Mouse (Mus musculus): Measurements from ENCODE around the gene Morc3. TPM values are rescaled to one million over a fixed set of nuclear protein-coding genes. Genes with fewer than 3 reads are reported as not detected.
A peak's percentile ranks its signal among the peaks of the same experiment; 100 is the strongest.

Morc3 gene
- polyA plus RNA-seq, 1 experiment from 2014 or later = 22.2 TPM

DNA sequence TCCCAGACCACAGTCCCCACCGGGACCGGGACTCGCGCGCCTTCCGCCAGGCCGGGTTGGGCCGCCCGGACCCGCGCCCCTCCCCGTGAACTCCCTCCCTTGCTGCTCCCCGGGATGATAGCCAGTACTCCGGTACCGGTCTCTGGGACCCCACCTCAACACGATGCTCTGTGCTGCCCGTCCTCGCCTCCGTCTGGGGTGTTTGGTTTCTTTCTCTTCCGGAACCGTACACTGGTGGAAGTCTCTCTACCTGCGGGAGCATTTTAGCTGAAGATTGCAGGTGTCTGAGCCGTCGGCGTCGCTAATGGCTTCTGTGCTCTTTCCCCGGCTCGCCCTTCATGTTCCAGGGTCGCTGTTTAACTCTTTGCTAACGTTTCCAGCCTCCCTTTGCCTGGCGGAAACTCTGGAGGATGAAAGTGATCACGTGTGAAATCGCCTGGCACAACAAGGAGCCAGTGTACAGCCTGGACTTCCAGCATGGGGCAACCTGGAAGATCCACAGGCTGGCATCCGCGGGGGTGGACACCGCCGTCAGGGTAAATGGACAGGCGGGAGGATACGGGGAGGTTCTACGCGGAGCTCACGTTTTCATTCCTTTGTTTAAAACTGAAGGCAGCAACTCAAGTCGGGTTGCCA lies 52.3 kb downstream of the Morc3 start:
- under 1% methylated on average over 43 of the region's 43 CpGs for WGBS
- peak overlapping the region; percentile 24; the same call in 1 of the 2 replicates for H3K27ac ChIP-seq
- ATAC-seq (replicated peaks; ENCODE audit: insufficient number of reproducible peaks, insufficient read depth, low FRiP score, low read depth) = peak; percentile 53

GRCm38 (mm10) chr16:93884722-93885113 lies 52.8 kb downstream of the Morc3 start:
- 62% methylated on average over 5 of the region's 5 CpGs for WGBS
- H3K4me1 ChIP-seq (replicated peaks) = peaks cover 3% of the 10 kb centered on the region; the same call in 1 of the 2 replicates
- peak overlapping the region; percentile 95 for H3K4me2 ChIP-seq
- H3K9ac ChIP-seq = peak overlapping the region; percentile 76
- no peaks in the 10 kb centered on the region for H3K27me3 ChIP-seq
- H3K4me3 ChIP-seq = peak overlapping the region; percentile 93
- H3K36me3 ChIP-seq = peaks cover 16% of the 10 kb centered on the region
- no peaks in the 10 kb centered on the region for H3K9me3 ChIP-seq (replicated peaks)
- no peak for ATAC-seq (replicated peaks; ENCODE audit: insufficient number of reproducible peaks, insufficient read depth, low FRiP score, low read depth)
- H3K27ac ChIP-seq = no peak overlapping the region

More for the DNA sequence above, 52.3 kb downstream of the Morc3 start:
- Histone ChIP-seq H3K4me3 (peak overlapping the region; percentile 93), H3K36me3 (peaks cover 13% of the 10 kb centered on the region), H3K9ac (peak overlapping the region; percentile 76), H3K27me3 (no peaks in the 10 kb centered on the region), H3K4me2 (peak overlapping the region; percentile 95), H3K4me1 (replicated peaks) (peaks cover 3% of the 10 kb centered on the region; the same call in 1 of the 2 replicates), H3K9me3 (replicated peaks) (no peaks in the 10 kb centered on the region)

GRCm38 (mm10) chr16:93888481-93888880 lies 56.6 kb downstream of the Morc3 start:
- Histone ChIP-seq H3K4me3 (no peak overlapping the region), H3K4me1 (replicated peaks) (no peaks in the 10 kb centered on the region), H3K9ac (no peak overlapping the region), H3K27ac (no peak overlapping the region), H3K9me3 (replicated peaks) (no peaks in the 10 kb centered on the region), H3K36me3 (peaks cover 16% of the 10 kb centered on the region), H3K4me2 (no peak overlapping the region), H3K27me3 (no peaks in the 10 kb centered on the region)
- no peak for ATAC-seq (replicated peaks; ENCODE audit: insufficient number of reproducible peaks, insufficient read depth, low FRiP score, low read depth)
- 88% methylated on average over 6 of the region's 6 CpGs for WGBS

GRCm38 (mm10) chr16:93890948-93891604 lies 59.2 kb downstream of the Morc3 start:
- 69% methylated on average over 12 of the region's 12 CpGs for WGBS
- H3K36me3 ChIP-seq = peaks cover 21% of the 10 kb centered on the region

DNA sequence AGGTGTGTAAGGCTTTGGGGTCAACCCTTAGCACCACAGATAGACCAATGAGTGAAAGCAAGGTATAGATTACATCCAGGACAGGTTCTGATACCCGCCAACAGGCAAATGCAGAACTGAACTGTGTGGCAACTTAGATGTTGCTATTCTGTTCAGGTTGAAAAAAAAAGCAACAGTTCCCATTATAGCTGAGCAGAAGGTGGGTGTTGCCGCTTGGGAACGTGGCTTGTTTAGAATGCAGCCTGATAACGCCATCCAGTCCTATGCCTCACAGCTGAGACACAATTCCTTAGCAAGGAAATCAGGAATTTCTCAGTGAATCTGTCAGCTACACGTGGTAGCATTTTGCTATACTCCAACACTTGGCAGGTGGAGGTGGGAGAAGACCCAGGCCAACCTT lies 61.4 kb downstream of the Morc3 start:
- Histone ChIP-seq H3K4me2 (no peak overlapping the region), H3K36me3 (peaks cover 14% of the 10 kb centered on the region; the same call in 1 of the 2 replicates), H3K9ac (no peak overlapping the region), H3K27me3 (no peaks in the 10 kb centered on the region), H3K27ac (no peak overlapping the region), H3K4me1 (replicated peaks) (no peaks in the 10 kb centered on the region), H3K4me3 (no peak overlapping the region), H3K9me3 (replicated peaks) (no peaks in the 10 kb centered on the region)
- 75% methylated on average over 5 of the region's 5 CpGs for WGBS
- ATAC-seq (replicated peaks; ENCODE audit: insufficient number of reproducible peaks, insufficient read depth, low FRiP score, low read depth) = no peak

More at GRCm38 (mm10) chr16:93890948-93891604, 59.2 kb downstream of the Morc3 start:
- Histone ChIP-seq H3K9ac (no peak overlapping the region), H3K4me2 (no peak overlapping the region), H3K27me3 (no peaks in the 10 kb centered on the region), H3K9me3 (replicated peaks) (no peaks in the 10 kb centered on the region), H3K4me3 (no peak overlapping the region), H3K27ac (no peak overlapping the region), H3K4me1 (replicated peaks) (no peaks in the 10 kb centered on the region)
- 0 out of 2 replicates have a peak, but pooled peaks have one; percentile 39 for ATAC-seq (replicated peaks; ENCODE audit: insufficient number of reproducible peaks, insufficient read depth, low FRiP score, low read depth)

GRCm38 (mm10) chr16:93903027-93903426 lies 71.1 kb downstream of the Morc3 start:
- H3K4me2 ChIP-seq = no peak overlapping the region
- 81% methylated on average over 6 of the region's 6 CpGs for WGBS
- H3K9me3 ChIP-seq (replicated peaks) = no peaks in the 10 kb centered on the region
- peaks cover 5% of the 10 kb centered on the region; the same call in 1 of the 2 replicates for H3K36me3 ChIP-seq
- H3K4me3 ChIP-seq = no peak overlapping the region
- no peak overlapping the region for H3K27ac ChIP-seq
- H3K9ac ChIP-seq = no peak overlapping the region
- ATAC-seq (replicated peaks; ENCODE audit: insufficient number of reproducible peaks, insufficient read depth, low FRiP score, low read depth) = no peak
- H3K4me1 ChIP-seq (replicated peaks) = 0 out of 2 replicates have a peak, but pooled peaks cover 5% of the 10 kb centered on the region
- no peaks in the 10 kb centered on the region for H3K27me3 ChIP-seq

DNA sequence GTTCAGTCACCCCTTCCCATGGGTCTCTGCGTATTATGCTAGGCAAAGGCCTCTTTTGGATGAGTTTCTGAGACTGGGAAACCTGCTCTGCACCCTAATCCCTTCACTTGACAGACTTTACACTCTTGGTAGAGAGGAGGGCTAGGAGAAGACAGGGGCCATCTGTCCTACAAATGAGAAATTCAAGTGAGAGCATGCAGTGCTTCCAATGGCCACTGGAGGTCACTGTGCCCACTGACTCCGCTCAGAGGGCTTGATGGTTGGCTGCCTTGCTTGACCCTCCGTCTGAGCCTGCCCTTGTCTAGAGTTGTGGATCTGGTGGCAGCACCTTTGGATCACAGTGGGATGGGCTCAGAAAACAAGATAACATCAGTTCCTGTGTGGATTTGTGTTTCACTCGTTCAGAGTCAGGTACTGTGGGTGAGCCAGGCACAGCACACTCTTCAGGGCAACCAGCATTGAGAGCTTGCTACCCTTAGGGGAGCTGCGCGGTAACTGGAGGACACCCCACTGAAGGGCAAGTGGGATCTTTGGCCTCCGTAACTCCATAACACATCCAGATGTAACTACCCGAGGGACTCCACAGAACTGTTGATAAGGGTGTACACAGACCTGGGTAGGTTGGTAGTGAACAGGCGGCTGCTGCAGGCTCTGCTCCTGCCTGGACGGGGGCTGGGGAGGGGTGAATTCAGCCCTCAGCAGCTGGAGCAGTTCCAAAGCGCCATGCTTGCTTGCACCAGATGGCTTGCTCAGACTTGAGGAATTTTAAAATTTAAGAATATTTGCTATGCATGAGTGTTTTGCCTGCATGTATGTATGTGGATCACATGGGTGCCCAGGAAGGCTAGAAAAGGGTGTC lies 74.5 kb downstream of the Morc3 start:
- Histone ChIP-seq H3K4me2 (no peak overlapping the region), H3K4me1 (replicated peaks) (0 out of 2 replicates have a peak, but pooled peaks cover 5% of the 10 kb centered on the region), H3K4me3 (no peak overlapping the region), H3K36me3 (peaks cover under 1% of the 10 kb centered on the region; the same call in 1 of the 2 replicates), H3K9ac (no peak overlapping the region), H3K27ac (no peak overlapping the region), H3K27me3 (no peaks in the 10 kb centered on the region), H3K9me3 (replicated peaks) (no peaks in the 10 kb centered on the region)
- no peak for ATAC-seq (replicated peaks; ENCODE audit: insufficient number of reproducible peaks, insufficient read depth, low FRiP score, low read depth)
- 55% methylated on average over 11 of the region's 11 CpGs for WGBS

GRCm38 (mm10) chr16:93907761-93908160 lies 75.8 kb downstream of the Morc3 start:
- no peaks in the 10 kb centered on the region for H3K27me3 ChIP-seq
- ATAC-seq (replicated peaks; ENCODE audit: insufficient number of reproducible peaks, insufficient read depth, low FRiP score, low read depth) = no peak
- no peaks in the 10 kb centered on the region for H3K9me3 ChIP-seq (replicated peaks)
- no peak overlapping the region for H3K9ac ChIP-seq
- H3K36me3 ChIP-seq = no peaks in the 10 kb centered on the region
- H3K4me3 ChIP-seq = no peak overlapping the region
- no peak overlapping the region for H3K27ac ChIP-seq
- H3K4me2 ChIP-seq = no peak overlapping the region
- H3K4me1 ChIP-seq (replicated peaks) = 0 out of 2 replicates have a peak, but pooled peaks cover 5% of the 10 kb centered on the region
- WGBS = 73% methylated on average over 5 of the region's 5 CpGs

DNA sequence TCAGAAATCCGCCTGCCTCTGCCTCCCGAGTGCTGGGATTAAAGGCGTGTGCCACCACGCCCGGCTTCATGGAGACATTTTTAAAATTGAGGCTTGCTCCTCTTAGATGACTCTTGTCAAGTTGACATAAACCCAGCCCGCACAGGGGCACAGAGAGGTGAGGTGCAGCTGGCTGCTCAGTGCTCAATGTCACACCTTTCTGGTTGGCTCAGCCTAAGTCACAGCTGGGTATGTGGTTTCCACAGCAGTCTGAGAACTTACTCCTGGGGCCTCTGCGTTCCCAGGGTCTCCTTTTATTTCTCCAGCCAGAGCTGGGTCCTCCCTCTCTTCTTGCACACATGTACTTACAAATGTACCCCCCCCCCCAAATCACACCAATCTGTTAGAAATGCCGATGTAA lies 76.3 kb downstream of the Morc3 start:
- Histone ChIP-seq H3K9me3 (replicated peaks) (no peaks in the 10 kb centered on the region), H3K27ac (no peak overlapping the region), H3K9ac (no peak overlapping the region), H3K36me3 (no peaks in the 10 kb centered on the region), H3K4me2 (no peak overlapping the region), H3K4me1 (replicated peaks) (0 out of 2 replicates have a peak, but pooled peaks cover 5% of the 10 kb centered on the region), H3K27me3 (no peaks in the 10 kb centered on the region), H3K4me3 (no peak overlapping the region)
- ATAC-seq (replicated peaks; ENCODE audit: insufficient number of reproducible peaks, insufficient read depth, low FRiP score, low read depth) = no peak
- 86% methylated on average over 8 of the region's 8 CpGs for WGBS

DNA sequence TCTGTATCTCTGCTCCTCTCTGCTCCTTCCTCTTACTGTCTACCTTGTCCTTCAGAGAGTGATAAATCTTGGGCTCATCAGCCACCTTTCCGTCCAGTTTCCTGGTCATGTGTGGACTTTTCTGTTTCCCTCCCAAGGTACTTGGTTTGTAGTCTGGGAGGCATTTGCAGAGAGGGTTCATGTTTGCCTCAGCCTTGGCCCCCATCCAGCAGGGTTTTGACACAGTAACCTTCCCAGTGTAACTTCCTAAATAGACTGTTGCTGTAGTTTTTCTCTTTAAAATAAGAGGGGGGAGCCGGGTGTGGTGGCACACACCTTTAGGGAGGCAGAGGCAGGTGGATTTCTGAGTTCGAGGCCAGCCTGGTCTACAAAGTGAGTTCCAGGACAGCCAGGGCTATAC lies 78.0 kb downstream of the Morc3 start:
- ATAC-seq (replicated peaks; ENCODE audit: insufficient number of reproducible peaks, insufficient read depth, low FRiP score, low read depth) = no peak

More for the DNA sequence above, 78.0 kb downstream of the Morc3 start:
- Histone ChIP-seq H3K9ac (no peak overlapping the region), H3K4me1 (replicated peaks) (0 out of 2 replicates have a peak, but pooled peaks cover 5% of the 10 kb centered on the region), H3K4me2 (no peak overlapping the region), H3K4me3 (no peak overlapping the region), H3K27me3 (no peaks in the 10 kb centered on the region), H3K27ac (no peak overlapping the region), H3K9me3 (replicated peaks) (no peaks in the 10 kb centered on the region), H3K36me3 (no peaks in the 10 kb centered on the region)
- WGBS = 83% methylated on average over 3 of the region's 3 CpGs
